Mouse (Mus musculus) MEL (cell line): ENCODE data around the gene Spag5. TPM values are rescaled to one million over a fixed set of nuclear protein-coding genes. Genes with fewer than 3 reads are reported as not detected.

ENCODE experiments used
- DNase-seq: peaks from one replicate; pipeline ENCODE4 v3.0.0; 2011; ENCODE audit warnings: low read depth, low spot score
- H3K27ac ChIP-seq: 2 replicates; pipeline ENCODE4 v1.5.1; 2012; ENCODE audit warnings: low read depth, mild to moderate bottlenecking, control low read depth, low read length, moderate library complexity; ENCODE audit not compliant: control insufficient read depth
- H3K27me3 ChIP-seq, 2 experiments: fragments of 150-350 bp in 1 of 2; sonication (generic) in 1 of 2; 2 replicates each; pipeline ENCODE4 v1.6.1; 2012; ENCODE audit warnings: low read length in 2 of 2, mild to moderate bottlenecking in 2 of 2, improper control_type of control experiment in 1 of 2, moderate library complexity in 1 of 2; ENCODE audit not compliant: insufficient read depth in 2 of 2, control insufficient read depth in 1 of 2
- H3K36me3 ChIP-seq, 2 experiments: 2 replicates each; pipeline ENCODE4 v1.6.1; 2012 to 2014; ENCODE audit warnings: low read length in 2 of 2, improper control_type of control experiment in 1 of 2, inconsistent platforms in 1 of 2, mild to moderate bottlenecking in 1 of 2; ENCODE audit not compliant: insufficient read depth in 2 of 2, control insufficient read depth in 1 of 2
- H3K4me1 ChIP-seq, 2 experiments: fragments of 150-350 bp in 1 of 2; sonication (generic) in 1 of 2; 2 replicates each; pipeline ENCODE4 v1.6.1; 2012; ENCODE audit warnings: low read length in 2 of 2, improper control_type of control experiment in 1 of 2, mild to moderate bottlenecking in 1 of 2; ENCODE audit not compliant: insufficient read depth in 2 of 2, control insufficient read depth in 1 of 2
- H3K4me3 ChIP-seq, 2 experiments: fragments of 150-350 bp in 1 of 2; sonication (generic) in 1 of 2; 2 replicates each; pipeline ENCODE4 v1.5.1; 2012; ENCODE audit warnings: low read depth in 2 of 2, low read length in 2 of 2, mild to moderate bottlenecking in 2 of 2, moderate library complexity in 2 of 2, control low read depth in 1 of 2, improper control_type of control experiment in 1 of 2; ENCODE audit not compliant: control insufficient read depth in 1 of 2, insufficient read depth in 1 of 2
- H3K79me2 ChIP-seq: 2 replicates; pipeline ENCODE4 v1.6.1; 2012; ENCODE audit warnings: mild to moderate bottlenecking, low read length, moderate library complexity; ENCODE audit not compliant: control insufficient read depth, poor library complexity, insufficient read depth
- H3K9ac ChIP-seq: 2 replicates; pipeline ENCODE4 v1.6.1; 2012; ENCODE audit warnings: low read depth, mild to moderate bottlenecking, control low read depth, low read length, moderate library complexity; ENCODE audit not compliant: control insufficient read depth, poor library complexity, severe bottlenecking
- H3K9me3 ChIP-seq: fragments of 150-350 bp; sonication (generic); replicated peaks from 2 replicates; pipeline ENCODE4 v1.6.1; 2012; ENCODE audit warnings: mild to moderate bottlenecking, low read length, improper control_type of control experiment, moderate library complexity; ENCODE audit not compliant: insufficient read depth
- CHD2 ChIP-seq: IDR thresholded peaks from 2 replicates; pipeline ENCODE4 v1.6.1; 2011; ENCODE audit warnings: low read length, improper control_type of control experiment
- CTCF ChIP-seq, 3 experiments: IDR thresholded peaks in 2 of 3; conservative IDR thresholded peaks in 1 of 3; 2 replicates each; pipeline ENCODE4 v1.5.1; 2011 to 2012; ENCODE audit warnings: low read length in 3 of 3, low read depth in 2 of 3, mild to moderate bottlenecking in 2 of 3, improper control_type of control experiment in 1 of 3, inconsistent platforms in 1 of 3, mixed read lengths in 1 of 3, moderate library complexity in 1 of 3; ENCODE audit not compliant: control insufficient read depth in 1 of 3, insufficient read depth in 1 of 3, poor library complexity in 1 of 3, severe bottlenecking in 1 of 3
- ETS1 ChIP-seq: IDR thresholded peaks from 2 replicates; pipeline ENCODE4 v1.6.1; 2012; ENCODE audit warnings: low read depth, mild to moderate bottlenecking, inconsistent platforms, low read length, improper control_type of control experiment, moderate library complexity
- GABPA ChIP-seq: IDR thresholded peaks from 2 replicates; pipeline ENCODE4 v1.6.1; 2012; ENCODE audit warnings: low read depth, mild to moderate bottlenecking, inconsistent platforms, low read length, improper control_type of control experiment, moderate library complexity
- GATA1 ChIP-seq: IDR thresholded peaks from 2 replicates; pipeline ENCODE4 v1.6.1; 2011; ENCODE audit warnings: low read depth, low read length, improper control_type of control experiment
- HCFC1 ChIP-seq: IDR thresholded peaks from 2 replicates; pipeline ENCODE4 v1.6.1; 2012; ENCODE audit warnings: low read depth, mild to moderate bottlenecking, inconsistent platforms, low read length, improper control_type of control experiment, moderate library complexity
- JUND ChIP-seq: IDR thresholded peaks from 2 replicates; pipeline ENCODE4 v1.6.1; 2011; ENCODE audit warnings: low read depth, mild to moderate bottlenecking, improper control_type of control experiment, low read length
- MEF2A ChIP-seq: IDR thresholded peaks from 2 replicates; pipeline ENCODE4 v1.6.1; 2014; ENCODE audit warnings: low read depth, mild to moderate bottlenecking, inconsistent platforms, low read length, improper control_type of control experiment; ENCODE audit not compliant: poor library complexity, insufficient replicate concordance, severe bottlenecking; ENCODE audit errors: extremely low read depth
- MYB ChIP-seq: IDR thresholded peaks from 2 replicates; pipeline ENCODE4 v1.6.1; 2011; ENCODE audit warnings: mild to moderate bottlenecking, low read depth, low read length, improper control_type of control experiment
- MYC ChIP-seq: IDR thresholded peaks from 2 replicates; pipeline ENCODE4 v1.6.1; 2011; ENCODE audit warnings: low read depth, mild to moderate bottlenecking, low read length, improper control_type of control experiment, moderate library complexity
- NRF1 ChIP-seq: IDR thresholded peaks from 2 replicates; pipeline ENCODE4 v1.6.1; 2014; ENCODE audit warnings: low read depth, mild to moderate bottlenecking, inconsistent platforms, low read length, improper control_type of control experiment, moderate library complexity; ENCODE audit not compliant: poor library complexity, insufficient read depth, severe bottlenecking
- POLR2A ChIP-seq, 2 experiments: IDR thresholded peaks; 2 replicates each; pipeline ENCODE4 v1.6.1; 2011 to 2012; ENCODE audit warnings: low read length in 2 of 2, mild to moderate bottlenecking in 2 of 2, control low read depth in 1 of 2, improper control_type of control experiment in 1 of 2, low read depth in 1 of 2, moderate library complexity in 1 of 2; ENCODE audit not compliant: control insufficient read depth in 1 of 2, insufficient read depth in 1 of 2, poor library complexity in 1 of 2
- POLR2AphosphoS5 ChIP-seq: IDR thresholded peaks from 2 replicates; pipeline ENCODE4 v1.6.1; 2012; ENCODE audit warnings: low read depth, borderline replicate concordance, mild to moderate bottlenecking, inconsistent platforms, low read length, moderate library complexity, mixed read lengths
- RCOR1 ChIP-seq: IDR thresholded peaks from 2 replicates; pipeline ENCODE4 v1.6.1; 2012; ENCODE audit warnings: low read depth, mild to moderate bottlenecking, inconsistent platforms, low read length, improper control_type of control experiment
- SIN3A ChIP-seq: IDR thresholded peaks from 2 replicates; pipeline ENCODE4 v1.6.1; 2012; ENCODE audit warnings: low read length, improper control_type of control experiment, inconsistent platforms
- SMC3 ChIP-seq: IDR thresholded peaks from 2 replicates; pipeline ENCODE4 v1.6.1; 2011; ENCODE audit warnings: low read depth, low read length, improper control_type of control experiment
- TCF12 ChIP-seq: IDR thresholded peaks from 2 replicates; pipeline ENCODE4 v1.6.1; 2014; ENCODE audit warnings: low read depth, mild to moderate bottlenecking, inconsistent platforms, low read length, improper control_type of control experiment, moderate library complexity
- USF1 ChIP-seq: IDR thresholded peaks from 2 replicates; pipeline ENCODE4 v1.6.1; 2014; ENCODE audit warnings: low read depth, mild to moderate bottlenecking, inconsistent platforms, low read length, improper control_type of control experiment, moderate library complexity
- ZC3H11A ChIP-seq: IDR thresholded peaks from 2 replicates; pipeline ENCODE4 v1.6.1; 2012; ENCODE audit warnings: low read depth, mild to moderate bottlenecking, inconsistent platforms, low read length, improper control_type of control experiment
- ZNF384 ChIP-seq: IDR thresholded peaks from 2 replicates; pipeline ENCODE4 v1.6.1; 2012; ENCODE audit warnings: low read depth, mild to moderate bottlenecking, inconsistent platforms, low read length, improper control_type of control experiment
- polyA plus RNA-seq, 2 experiments: library from polyadenylated mRNA; stranded (reverse) in 1 of 2; unstranded in 1 of 2; fragments of >175 nt in 1 of 2; fragments of >200 nt in 1 of 2; gene quantifications; 2 replicates each; pipeline versions ENCODE4 v1.2.1 to v1.2.4; 2012; ENCODE audit warnings: low replicate concordance in 2 of 2, low read depth in 1 of 2; ENCODE audit not compliant: insufficient read length in 2 of 2, insufficient read depth in 1 of 2, missing spikeins in 1 of 2
- total RNA-seq: library from RNA; depleted of rRNA; stranded (reverse); fragments of 300-350 nt; gene quantifications from 2 replicates; pipeline ENCODE4 v1.2.3, GENCODE M21; 2012

Spag5 gene
- total and polyA plus RNA-seq, 3 experiments: 40.1 to 274 (median 77.5) TPM

- TF ChIP-seq CTCF (IDR thresholded peaks at IDR 0.05 in 2 of 3, conservative IDR thresholded peaks at IDR 0.05 in 1 of 3; ENCODE audit: control insufficient read depth in 1 of 3, insufficient read depth in 1 of 3, low read depth in 2 of 3, low read length in 3 of 3, poor library complexity in 1 of 3, severe bottlenecking in 1 of 3) (no peak), MYB (no peak), POLR2AphosphoS5 (no peak), CHD2 (no peak), POLR2A (IDR thresholded peaks at IDR 0.05; ENCODE audit: control insufficient read depth in 1 of 2, insufficient read depth in 1 of 2, low read depth in 1 of 2, low read length in 2 of 2, poor library complexity in 1 of 2) (no peak), ZC3H11A (no peak), ZNF384 (no peak), GATA1 (no peak), RCOR1 (no peak)
- DNase-seq: no peak
These were observed 22.5 kb upstream of the Spag5 start for GRCm38 (mm10) chr11:78278853-78279252.

GRCm38 (mm10) chr11:78279586-78279985, 21.7 kb upstream of the Spag5 start:
- Histone ChIP-seq H3K4me1 (0 out of 4 replicates have a peak, but pooled peaks cover 0 to 2% of the 10 kb centered on the region in 2 experiments), H3K36me3 (peaks cover 0 to 46% of the 10 kb centered on the region in 2 experiments; a peak in 2 of 4 replicates), H3K4me3 (no peak overlapping the region), H3K9ac (no peak overlapping the region), H3K9me3 (no peaks in the 10 kb centered on the region), H3K79me2 (no peaks in the 10 kb centered on the region), H3K27ac (no peak overlapping the region), H3K27me3 (no peaks in the 10 kb centered on the region)
- TF ChIP-seq SIN3A (no peak), JUND (no peak), GABPA (no peak), ZC3H11A (no peak), USF1 (no peak), SMC3 (no peak), POLR2AphosphoS5 (no peak), CHD2 (no peak), MYC (no peak), TCF12 (no peak), RCOR1 (no peak), ETS1 (no peak), ZNF384 (no peak), GATA1 (no peak), NRF1 (no peak), MEF2A (no peak), HCFC1 (no peak)
- no peak for DNase-seq

More at GRCm38 (mm10) chr11:78278853-78279252, 22.5 kb upstream of the Spag5 start:
- 0 out of 4 replicates have a peak, but pooled peaks cover 0 to 2% of the 10 kb centered on the region in 2 experiments for H3K4me1 ChIP-seq
- no peak overlapping the region for H3K27ac ChIP-seq
- no peaks in the 10 kb centered on the region for H3K9me3 ChIP-seq
- no peak overlapping the region for H3K9ac ChIP-seq
- H3K79me2 ChIP-seq: no peaks in the 10 kb centered on the region
- H3K27me3 ChIP-seq: no peaks in the 10 kb centered on the region
- H3K4me3 ChIP-seq: no peak overlapping the region
- peaks cover 0 to 43% of the 10 kb centered on the region in 2 experiments; a peak in 2 of 4 replicates for H3K36me3 ChIP-seq
